Mouse (Mus musculus) testis, adult 2 months (tissue): ENCODE measurements around the gene Usp39. TPM values are rescaled to one million over a fixed set of nuclear protein-coding genes. Genes with fewer than 3 reads are reported as not detected.

Source experiments
- H3K27ac ChIP-seq: fragments of 200-500 bp; 2 replicates; pipeline ENCODE4 v1.5.1; 2012; ENCODE audit warnings: low read depth, low read length; ENCODE audit not compliant: control insufficient read depth, insufficient read depth
- H3K27me3 ChIP-seq: fragments of 200-500 bp; 2 replicates; pipeline ENCODE4 v1.6.1; 2012; ENCODE audit warnings: mild to moderate bottlenecking, low read length, moderate library complexity; ENCODE audit not compliant: control insufficient read depth, insufficient read depth
- H3K36me3 ChIP-seq: fragments of 200-500 bp; 2 replicates; pipeline ENCODE4 v1.6.1; 2012; ENCODE audit warnings: mild to moderate bottlenecking, low read length; ENCODE audit not compliant: control insufficient read depth, insufficient read depth
- H3K4me1 ChIP-seq: fragments of 200-500 bp; 2 replicates; pipeline ENCODE4 v1.6.1; 2012; ENCODE audit warnings: low read length; ENCODE audit not compliant: control insufficient read depth, insufficient read depth
- H3K4me3 ChIP-seq: fragments of 200-500 bp; 2 replicates; pipeline ENCODE4 v1.5.1; 2012; ENCODE audit warnings: low read depth, mild to moderate bottlenecking, low read length, moderate library complexity, mixed read lengths; ENCODE audit not compliant: control insufficient read depth
- CTCF ChIP-seq: fragments of 200-500 bp; IDR thresholded peaks from 2 replicates; pipeline ENCODE4 v1.5.1; 2012; ENCODE audit warnings: low read depth, mild to moderate bottlenecking, inconsistent platforms, low read length, moderate library complexity; ENCODE audit not compliant: control insufficient read depth, insufficient read depth, insufficient replicate concordance
- POLR2A ChIP-seq: fragments of 200-500 bp; IDR thresholded peaks from 2 replicates; pipeline ENCODE4 v1.6.1; 2012; ENCODE audit warnings: low read depth, mild to moderate bottlenecking, inconsistent platforms, low read length, moderate library complexity; ENCODE audit not compliant: control insufficient read depth
- polyA plus RNA-seq: library from polyadenylated mRNA; depleted of rRNA; stranded (reverse); fragments of >200 nt; gene quantifications from 2 replicates; pipeline ENCODE4 v1.2.3, GENCODE M21; 2012

Gene Usp39
- polyA plus RNA-seq, 1 experiment: 29.3 TPM

DNA sequence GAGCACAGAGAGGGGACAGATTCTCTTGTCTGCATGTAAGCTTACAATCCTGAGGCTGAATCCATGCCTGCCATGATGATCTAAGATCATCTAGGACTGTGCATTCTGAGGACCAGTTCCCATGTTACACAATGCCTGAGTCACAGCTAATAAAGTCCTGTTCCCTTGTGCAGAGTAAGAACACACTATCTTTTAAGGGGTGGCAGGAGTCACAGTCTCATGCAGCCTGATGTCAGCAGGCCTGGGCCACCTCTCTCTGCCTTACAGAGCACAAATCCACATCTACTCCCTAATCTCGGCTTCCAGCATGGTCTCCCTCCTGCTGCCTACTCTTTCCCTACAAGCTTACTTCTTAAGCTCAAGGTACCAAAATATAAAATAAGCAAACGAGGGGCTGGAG is 29.6 kb downstream of the Usp39 start:
- peaks cover 6% of the 10 kb centered on the region for H3K36me3 ChIP-seq
- no peak overlapping the region for H3K27ac ChIP-seq
- H3K27me3 ChIP-seq: no peaks in the 10 kb centered on the region
- H3K4me3 ChIP-seq: no peak overlapping the region
- TF ChIP-seq CTCF: no peak
- no peak for TF ChIP-seq POLR2A
- H3K4me1 ChIP-seq: no peaks in the 10 kb centered on the region; the same call in 1 of the 2 replicates

DNA sequence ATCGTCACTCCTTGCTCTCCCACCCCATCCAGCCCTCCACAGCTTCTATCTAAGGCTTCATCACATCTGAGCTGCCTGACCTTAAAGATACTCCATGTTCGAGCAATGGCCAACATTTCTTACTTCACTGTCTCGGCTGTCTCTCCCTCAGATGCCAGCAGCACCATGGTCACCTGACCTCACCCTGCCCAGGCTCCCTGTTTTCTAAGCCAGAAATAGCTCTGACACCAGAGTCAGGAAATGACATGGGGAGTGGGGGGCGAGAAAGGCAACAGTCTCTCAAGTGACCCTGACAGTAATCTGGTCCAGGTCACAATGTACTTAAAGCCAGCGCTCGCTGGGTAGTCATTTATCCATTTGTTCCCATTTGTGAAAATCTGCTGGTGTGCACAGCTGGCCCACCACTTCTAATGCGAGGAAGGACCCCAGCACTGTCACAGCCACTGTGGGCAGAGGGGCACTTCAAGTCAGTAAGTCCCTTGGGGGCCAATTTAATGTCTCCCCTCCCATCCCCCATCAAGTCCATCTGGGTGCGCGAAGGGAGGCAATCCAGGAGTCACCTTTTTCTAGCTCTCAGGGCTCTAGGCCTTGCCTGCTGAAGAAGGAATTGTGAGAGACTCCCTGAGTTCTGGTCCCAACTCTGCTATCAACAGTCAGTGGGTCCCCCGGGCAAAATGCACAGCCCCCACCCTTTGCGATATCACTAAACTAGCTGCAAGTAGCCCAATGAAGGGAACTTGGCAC is 31.7 kb downstream of the Usp39 start:
- no peak overlapping the region for H3K4me3 ChIP-seq
- no peaks in the 10 kb centered on the region; the same call in 1 of the 2 replicates for H3K4me1 ChIP-seq
- TF ChIP-seq POLR2A: no peak
- no peak for TF ChIP-seq CTCF
- no peaks in the 10 kb centered on the region for H3K27me3 ChIP-seq
- no peak overlapping the region for H3K27ac ChIP-seq
- H3K36me3 ChIP-seq: peaks cover 1% of the 10 kb centered on the region

DNA sequence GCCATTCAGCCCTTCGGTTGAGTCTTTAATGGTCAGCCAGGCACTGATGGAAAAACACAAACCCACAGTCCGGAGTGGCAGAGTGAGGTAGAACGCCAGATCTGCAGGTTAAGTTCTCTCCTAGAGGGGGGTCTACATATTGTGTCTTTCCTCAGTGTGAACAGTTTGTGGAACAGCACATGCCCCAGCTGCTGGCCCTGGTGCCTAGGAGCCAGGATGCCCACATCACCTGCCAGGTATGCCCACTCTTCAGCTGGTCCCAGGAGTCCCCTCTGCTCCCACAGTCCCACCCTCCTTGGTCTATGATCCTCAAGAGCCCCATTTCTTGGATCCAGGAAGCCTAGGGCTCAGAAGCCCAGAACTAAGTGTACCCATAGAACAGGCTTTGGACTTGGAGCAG is 32.8 kb downstream of the Usp39 start:
- Histone ChIP-seq H3K27me3 (no peaks in the 10 kb centered on the region), H3K4me3 (no peak overlapping the region), H3K27ac (no peak overlapping the region), H3K36me3 (no peaks in the 10 kb centered on the region), H3K4me1 (no peaks in the 10 kb centered on the region; the same call in 1 of the 2 replicates)
- TF ChIP-seq CTCF: no peak
- no peak for TF ChIP-seq POLR2A

DNA sequence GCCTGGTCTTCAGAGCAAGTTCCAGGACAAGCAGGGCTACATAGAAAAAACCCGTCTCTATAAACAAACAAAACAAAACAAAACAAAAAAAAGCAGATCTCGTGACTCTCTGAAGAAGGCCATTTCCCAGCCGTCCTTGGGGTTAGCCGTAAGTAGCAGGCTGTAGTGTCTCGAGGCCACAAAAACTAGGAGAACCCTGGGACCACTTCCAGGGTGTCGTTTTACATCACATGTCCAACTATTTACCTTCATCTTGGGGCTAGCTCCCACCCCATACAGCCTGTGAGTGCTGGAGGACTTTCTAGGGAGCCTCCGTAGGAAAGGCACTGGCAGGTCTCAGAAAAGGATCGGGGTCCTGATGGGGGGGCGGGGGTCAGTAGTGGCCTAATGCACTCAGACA is 41.5 kb downstream of the Usp39 start:
- Histone ChIP-seq H3K4me3 (no peak overlapping the region), H3K4me1 (no peaks in the 10 kb centered on the region), H3K27ac (no peak overlapping the region), H3K36me3 (no peaks in the 10 kb centered on the region), H3K27me3 (no peaks in the 10 kb centered on the region)
- no peak for TF ChIP-seq CTCF
- TF ChIP-seq POLR2A: no peak

DNA sequence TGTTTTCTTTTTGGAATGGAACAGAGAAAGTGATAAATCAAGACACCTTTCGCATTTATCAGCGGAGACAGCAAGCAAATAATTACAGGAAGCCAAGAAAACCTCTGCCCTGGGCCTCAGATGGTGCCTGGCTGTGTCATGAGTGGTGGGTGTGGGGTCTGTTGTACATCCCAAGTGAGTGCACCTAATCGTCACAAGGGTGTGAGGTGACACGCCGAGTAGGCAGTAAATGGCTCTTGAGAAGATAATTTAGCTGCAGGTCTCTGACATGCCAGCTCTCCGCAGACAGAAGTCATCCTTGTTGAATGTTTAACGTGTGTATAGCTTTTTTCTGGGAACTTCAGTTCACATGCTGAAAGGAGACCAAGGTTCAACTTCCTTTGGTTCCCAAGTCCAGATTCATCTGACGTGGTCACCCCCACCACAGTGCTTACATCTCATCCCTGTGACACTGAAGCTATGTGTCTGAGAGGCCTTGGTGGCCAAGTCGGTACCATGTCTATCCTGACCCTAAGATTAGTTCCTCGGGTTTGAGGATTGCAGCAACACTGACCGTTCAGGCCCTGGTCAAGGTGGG is 42.5 kb downstream of the Usp39 start:
- Histone ChIP-seq H3K27ac (no peak overlapping the region), H3K4me1 (no peaks in the 10 kb centered on the region), H3K27me3 (no peaks in the 10 kb centered on the region), H3K4me3 (no peak overlapping the region), H3K36me3 (no peaks in the 10 kb centered on the region)
- TF ChIP-seq CTCF: no peak
- TF ChIP-seq POLR2A: no peak

DNA sequence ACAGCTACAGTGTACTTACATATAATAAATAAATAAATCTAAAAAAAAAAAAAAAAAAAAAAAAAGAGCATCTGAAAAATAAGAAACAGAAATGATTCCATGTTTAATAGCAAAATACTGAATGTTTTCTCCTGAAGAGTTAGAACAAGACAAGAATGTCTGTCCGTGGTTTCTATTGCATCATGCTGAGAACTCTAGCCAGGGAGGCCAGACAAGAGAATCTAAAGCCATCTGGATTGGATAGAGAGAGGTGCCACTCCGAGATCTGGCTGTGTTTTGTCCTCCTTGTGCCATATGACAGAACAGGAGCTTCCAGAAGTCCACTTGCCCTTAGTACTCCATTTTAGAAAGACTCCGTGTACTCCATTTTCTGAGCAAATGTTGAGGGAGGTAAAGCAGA is 47.2 kb downstream of the Usp39 start:
- H3K4me3 ChIP-seq: no peak overlapping the region
- H3K4me1 ChIP-seq: no peaks in the 10 kb centered on the region
- H3K27ac ChIP-seq: no peak overlapping the region
- no peak for TF ChIP-seq POLR2A
- TF ChIP-seq CTCF: no peak
- H3K36me3 ChIP-seq: no peaks in the 10 kb centered on the region
- H3K27me3 ChIP-seq: no peaks in the 10 kb centered on the region

DNA sequence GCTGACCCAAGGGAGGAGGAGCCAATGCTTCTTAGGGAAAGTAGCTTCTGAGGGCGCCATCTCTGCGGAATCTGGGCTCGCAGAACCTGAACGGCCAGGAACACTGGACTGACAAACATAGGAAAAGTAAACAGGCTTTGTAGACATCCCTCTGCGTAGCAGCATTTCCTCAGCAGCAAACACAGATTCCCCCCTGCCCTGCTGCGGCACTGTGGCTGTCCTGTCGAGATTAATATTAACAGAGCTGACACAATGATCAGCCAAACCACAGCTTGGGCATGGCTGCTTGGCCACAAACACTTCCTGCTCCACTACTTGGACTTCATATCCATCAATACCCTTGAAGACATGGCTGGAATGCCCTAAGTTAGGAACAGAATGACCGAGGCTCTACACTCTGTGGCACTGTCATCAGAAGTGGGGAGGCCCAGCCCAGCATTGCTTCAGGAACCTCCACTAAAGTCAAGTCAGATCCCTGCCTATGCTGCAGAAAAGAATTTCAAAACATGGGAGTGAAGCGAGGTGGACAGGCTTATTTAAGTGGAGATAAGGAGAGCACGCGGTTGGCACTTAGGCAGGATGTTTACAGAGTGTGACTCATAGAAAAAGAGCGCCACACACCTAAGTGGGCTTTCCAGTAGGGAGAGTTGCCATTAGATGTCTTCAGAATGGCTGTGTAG is 51.9 kb downstream of the Usp39 start:
- H3K4me1 ChIP-seq: no peaks in the 10 kb centered on the region
- TF ChIP-seq CTCF: no peak
- no peak for TF ChIP-seq POLR2A
- no peak overlapping the region for H3K27ac ChIP-seq
- H3K36me3 ChIP-seq: no peaks in the 10 kb centered on the region
- H3K4me3 ChIP-seq: no peak overlapping the region
- H3K27me3 ChIP-seq: no peaks in the 10 kb centered on the region
